Mouse (Mus musculus) cerebellum, adult 2 months (tissue): ENCODE measurements at regions not wholly inside any gene's neighbourhood (a gene's known extent, or its start where the extent isn't known, plus 50 kb on each side); places are given as distances from the start of the nearest gene placed in this dataset.

Experiments
- DNase-seq, 2 experiments: peaks; one replicate each; pipeline ENCODE4 v3.0.0; 2021
- H3K27ac ChIP-seq: fragments of 200-500 bp; 2 replicates; pipeline ENCODE4 v1.5.1; 2012; ENCODE audit warnings: low read length, control low read depth, inconsistent platforms; ENCODE audit not compliant: insufficient read depth
- H3K27me3 ChIP-seq: fragments of 200-500 bp; 2 replicates; pipeline ENCODE4 v1.6.1; 2012; ENCODE audit warnings: inconsistent platforms, mild to moderate bottlenecking, low read length, moderate library complexity; ENCODE audit not compliant: control insufficient read depth, insufficient read depth
- H3K4me1 ChIP-seq: fragments of 200-500 bp; 2 replicates; pipeline ENCODE4 v1.6.1; 2011; ENCODE audit warnings: low read length; ENCODE audit not compliant: control insufficient read depth, insufficient read depth
- H3K4me3 ChIP-seq: fragments of 200-500 bp; replicated peaks from 2 replicates; pipeline ENCODE3; 2011; ENCODE audit warnings: mild to moderate bottlenecking, low read depth, low read length, control low read depth; ENCODE audit not compliant: insufficient read depth
- CTCF ChIP-seq: fragments of 200-500 bp; IDR thresholded peaks from 2 replicates; pipeline ENCODE4 v1.5.1; 2011; ENCODE audit warnings: low read depth, mild to moderate bottlenecking, control low read depth, low read length, moderate library complexity, borderline replicate concordance; ENCODE audit not compliant: insufficient read depth
- POLR2A ChIP-seq: fragments of 200-500 bp; IDR thresholded peaks from 2 replicates; pipeline ENCODE4 v1.6.1; 2011; ENCODE audit warnings: low read length, control low read depth, borderline replicate concordance; ENCODE audit not compliant: insufficient read depth
- WGBS: fragments of 180-500 bp; shearing (Covaris S2); methylation state at CpG from one replicate; pipeline ENCODE4 v1.1.7; 2018; 5-methylcytosine and 5-hydroxymethylcytosine counted together

- H3K4me3 ChIP-seq: no peak overlapping the region
- no peaks in the 10 kb centered on the region for H3K27me3 ChIP-seq
- H3K27ac ChIP-seq: no peak overlapping the region
- no peaks in the 10 kb centered on the region for H3K4me1 ChIP-seq
- DNase-seq: no peak
- no peak for TF ChIP-seq POLR2A
- TF ChIP-seq CTCF: no peak
- WGBS: 95% methylated on average over 9 of the region's 9 CpGs
These were observed 290.0 kb upstream of the Stt3b start for GRCm38 (mm10) chr9:115600228-115600627.

DNA sequence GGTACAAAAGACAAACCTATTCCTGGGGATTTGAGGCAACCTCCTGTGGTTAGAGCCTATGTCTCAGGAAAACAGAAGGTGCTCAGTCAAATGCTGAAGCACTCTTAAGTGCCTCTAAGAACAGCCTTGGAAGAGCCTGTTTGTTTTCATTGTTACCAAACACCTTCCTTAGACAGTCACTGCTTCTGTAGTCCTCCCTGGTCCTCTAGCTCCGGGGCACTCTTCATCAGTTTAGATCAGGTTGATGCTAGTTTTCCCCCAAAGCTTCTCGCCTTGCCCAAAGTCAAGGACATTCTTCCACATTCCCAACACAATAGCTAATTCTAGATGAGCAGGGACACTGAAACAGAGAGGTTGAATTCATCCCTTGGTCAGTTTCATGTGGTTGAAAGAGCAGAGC is 290.6 kb upstream of the Stt3b start:
- TF ChIP-seq POLR2A: no peak
- no peak for TF ChIP-seq CTCF
- H3K4me1 ChIP-seq: no peaks in the 10 kb centered on the region
- WGBS: 90% methylated on average over 2 of the region's 2 CpGs
- H3K4me3 ChIP-seq: no peak overlapping the region
- DNase-seq: no peak
- H3K27me3 ChIP-seq: no peaks in the 10 kb centered on the region
- no peak overlapping the region for H3K27ac ChIP-seq

DNA sequence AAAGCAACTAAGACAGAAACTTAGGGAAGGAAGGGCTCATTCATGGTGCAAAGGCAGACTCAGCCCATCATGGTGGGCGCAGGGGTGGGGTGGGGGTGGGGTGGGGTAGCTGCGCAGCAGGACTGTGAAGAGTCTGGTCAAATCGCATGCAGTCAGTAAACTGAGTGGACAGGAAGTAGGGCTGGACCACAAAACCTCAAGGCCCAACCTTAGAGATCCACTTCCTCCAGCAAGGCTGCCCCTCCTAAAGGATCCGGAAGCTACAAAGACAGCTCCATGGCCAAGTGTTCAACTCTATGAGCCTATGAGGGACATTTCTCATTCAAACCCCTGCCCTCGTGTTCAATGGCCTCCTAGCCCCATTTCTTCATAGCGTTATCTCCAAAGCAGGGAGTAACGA is 292.6 kb upstream of the Stt3b start:
- no peaks in the 10 kb centered on the region for H3K27me3 ChIP-seq
- whole genome bisulfite sequencing: 92% methylated on average over 7 of the region's 7 CpGs
- TF ChIP-seq POLR2A (no peak), CTCF (no peak)
- H3K27ac ChIP-seq: no peak overlapping the region
- H3K4me3 ChIP-seq: no peak overlapping the region
- no peak for DNase-seq
- H3K4me1 ChIP-seq: no peaks in the 10 kb centered on the region

DNA sequence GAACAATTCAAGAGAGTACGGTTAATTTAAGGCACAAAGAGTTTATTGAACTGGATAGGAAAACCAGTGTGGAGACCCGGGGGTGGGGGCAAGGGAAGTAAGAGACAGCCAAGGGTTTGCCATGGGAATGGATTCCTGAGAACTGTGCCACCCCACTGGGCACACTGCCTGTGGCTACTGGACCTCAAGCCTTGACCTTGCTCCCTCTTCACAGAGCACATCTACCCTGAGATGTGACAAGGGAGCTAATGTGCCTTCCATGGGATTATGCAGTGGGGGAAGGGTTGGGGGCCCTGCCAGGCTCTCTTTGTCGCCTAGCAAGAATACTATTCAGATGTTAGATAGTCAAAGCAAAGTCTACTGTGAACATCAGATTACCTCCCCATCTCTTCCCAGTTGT is 294.2 kb upstream of the Stt3b start:
- TF ChIP-seq POLR2A (no peak), CTCF (no peak)
- 49% methylated on average over 3 of the region's 3 CpGs for WGBS
- no peak overlapping the region for H3K27ac ChIP-seq
- H3K4me1 ChIP-seq: no peaks in the 10 kb centered on the region
- no peak overlapping the region for H3K4me3 ChIP-seq
- H3K27me3 ChIP-seq: no peaks in the 10 kb centered on the region
- peak; percentile 26 to 50 for DNase-seq

DNA sequence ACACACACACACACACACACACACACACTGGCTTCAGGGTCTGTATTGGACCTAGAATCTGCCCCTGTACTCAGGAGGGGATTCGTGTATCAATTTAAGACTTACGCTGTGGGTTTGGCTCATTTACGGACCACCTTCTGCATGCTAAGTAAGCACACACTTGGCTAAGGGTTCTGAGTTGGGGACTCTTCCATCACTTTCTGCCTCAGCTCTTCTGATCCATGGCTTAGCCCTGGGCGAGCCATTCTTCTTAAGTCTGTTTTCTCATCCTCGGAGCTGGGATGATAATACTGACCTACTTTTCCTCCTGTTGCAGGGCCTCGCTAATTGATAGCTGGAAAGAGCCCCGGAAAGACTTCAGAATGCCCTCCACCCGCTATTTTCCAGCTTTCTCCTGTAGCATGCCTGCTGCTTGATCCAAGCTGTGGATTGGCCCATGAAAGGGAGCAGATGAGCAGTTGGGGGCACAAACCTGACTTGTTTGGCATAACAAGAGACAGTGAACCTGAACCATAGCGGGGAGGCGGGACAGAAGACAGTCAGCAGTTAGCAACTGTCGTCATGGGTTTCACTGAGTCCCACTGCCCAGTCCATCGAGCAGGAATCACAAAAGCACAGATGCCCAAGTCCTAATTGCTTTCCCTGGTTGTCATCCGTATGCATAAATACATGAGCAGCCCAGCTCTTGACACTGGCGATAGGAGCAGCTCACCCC is 294.9 kb upstream of the Stt3b start:
- WGBS: 16% methylated on average over 14 of the region's 14 CpGs
- DNase-seq: peak in 1 of 2 experiments; percentile 3
- Histone ChIP-seq H3K27me3 (no peaks in the 10 kb centered on the region), H3K4me3 (no peak overlapping the region), H3K4me1 (no peaks in the 10 kb centered on the region), H3K27ac (no peak overlapping the region)
- TF ChIP-seq POLR2A: no peak
- TF ChIP-seq CTCF: no peak

- WGBS: 15% methylated on average over 2 of the region's 2 CpGs
- Histone ChIP-seq H3K4me3 (no peak overlapping the region), H3K27ac (no peak overlapping the region), H3K4me1 (no peaks in the 10 kb centered on the region), H3K27me3 (no peaks in the 10 kb centered on the region)
- no peak for DNase-seq
- TF ChIP-seq CTCF (no peak), POLR2A (no peak)
These were observed 297.7 kb upstream of the Stt3b start for GRCm38 (mm10) chr9:115607961-115608360.

GRCm38 (mm10) chr9:115608377-115608776 is 298.2 kb upstream of the Stt3b start:
- TF ChIP-seq CTCF (no peak), POLR2A (no peak)
- no peak for DNase-seq
- H3K27me3 ChIP-seq: no peaks in the 10 kb centered on the region
- no peak overlapping the region for H3K27ac ChIP-seq
- 85% methylated on average over 5 of the region's 5 CpGs for WGBS
- H3K4me3 ChIP-seq: no peak overlapping the region
- no peaks in the 10 kb centered on the region for H3K4me1 ChIP-seq

GRCm38 (mm10) chr9:115609904-115610303 is 299.4 kb upstream of the Gadl1 start:
- TF ChIP-seq CTCF (no peak), POLR2A (no peak)
- 96% methylated on average over 5 of the region's 5 CpGs for WGBS
- DNase-seq: no peak
- no peak overlapping the region for H3K27ac ChIP-seq
- H3K4me3 ChIP-seq: no peak overlapping the region
- no peaks in the 10 kb centered on the region for H3K4me1 ChIP-seq
- H3K27me3 ChIP-seq: no peaks in the 10 kb centered on the region

DNA sequence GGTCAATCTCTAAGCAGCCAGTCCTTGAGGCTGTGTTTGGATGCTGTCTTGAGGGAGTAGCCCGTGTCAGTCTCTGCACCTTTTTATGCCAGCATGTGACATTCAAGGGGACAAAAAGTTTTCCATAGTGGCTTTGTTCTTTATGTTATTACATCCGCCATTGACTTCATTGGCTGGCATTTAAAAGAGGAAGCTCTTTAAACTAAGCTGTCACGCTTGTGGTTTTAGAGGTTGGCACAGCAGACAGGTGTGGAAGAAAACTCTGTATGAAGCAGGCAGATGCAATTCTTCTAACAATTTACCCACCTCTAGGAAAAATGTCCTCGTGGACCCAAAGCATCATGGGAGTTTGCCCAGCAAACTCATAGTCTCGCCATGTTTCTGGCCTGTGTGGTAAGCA is 297.5 kb upstream of the Gadl1 start:
- no peaks in the 10 kb centered on the region for H3K27me3 ChIP-seq
- WGBS: 90% methylated on average over 5 of the region's 5 CpGs
- no peak overlapping the region for H3K27ac ChIP-seq
- TF ChIP-seq POLR2A (no peak), CTCF (no peak)
- no peak overlapping the region for H3K4me3 ChIP-seq
- no peaks in the 10 kb centered on the region for H3K4me1 ChIP-seq
- DNase-seq: no peak
